Mouse (Mus musculus) spleen, postnatal 10 days (tissue): ENCODE results near the gene E130116L18Rik.
"Not testable (repeated sequence)": the region's sequence is repeated elsewhere in the genome, so short reads cannot be mapped to it uniquely, and the experiment has no call there.

Experiments used
- DNase-seq, 2 experiments: peaks; one replicate each; pipeline ENCODE4 v3.0.0; 2021 to 2022; ENCODE audit warnings: low spot score in 2 of 2

E130116L18Rik gene

DNA sequence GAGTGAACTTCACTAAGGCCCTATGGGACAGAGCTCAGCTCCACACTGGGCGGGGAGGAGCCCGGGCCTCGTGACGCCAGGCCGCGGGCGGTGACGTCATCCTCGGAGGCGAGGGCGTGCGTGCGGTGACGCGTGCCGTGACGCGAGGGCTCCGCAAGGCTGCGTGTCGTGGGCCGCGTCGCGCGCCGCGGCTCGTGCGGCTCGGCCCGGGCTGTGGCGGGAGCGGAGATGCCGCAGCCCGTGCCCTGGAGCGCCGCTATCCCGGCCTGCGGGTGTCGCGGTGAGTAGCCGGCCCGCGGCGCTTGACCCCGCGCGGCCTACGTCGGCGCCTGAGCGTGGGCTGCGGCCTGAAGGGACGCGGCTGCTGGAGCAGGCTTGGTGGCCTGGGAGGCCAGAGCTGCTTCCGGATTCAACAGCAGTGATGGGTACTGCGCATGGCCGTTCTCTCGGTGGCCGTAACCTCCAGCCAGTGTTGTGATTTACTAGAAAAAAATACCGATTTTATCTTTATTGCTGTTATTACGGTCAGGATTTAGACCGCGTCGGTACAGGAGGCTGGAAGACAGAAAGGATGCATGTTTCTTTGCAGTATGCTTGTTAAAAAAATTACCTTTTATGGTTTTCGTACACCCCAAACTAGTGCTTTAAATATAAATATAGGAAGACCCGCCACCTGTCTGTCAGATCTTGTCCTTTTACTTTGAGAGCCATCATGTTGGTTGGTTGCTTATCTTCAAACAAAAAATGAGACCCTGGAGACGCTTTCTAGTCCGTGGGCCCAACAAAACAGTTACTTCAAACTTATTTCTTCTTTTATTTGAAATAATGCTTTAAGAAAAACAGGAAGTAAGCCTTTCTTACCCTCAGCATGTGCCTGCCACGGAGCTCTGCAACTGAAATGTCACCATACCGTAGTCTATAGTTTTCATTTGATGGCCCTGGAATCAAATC is at the start of gene E130116L18Rik:
Gene E130116L18Rik, minus strand, starts transcription at position 402 of the 951 bp plus-strand sequence.
- DNase-seq: peak; percentile 58 to 85

DNA sequence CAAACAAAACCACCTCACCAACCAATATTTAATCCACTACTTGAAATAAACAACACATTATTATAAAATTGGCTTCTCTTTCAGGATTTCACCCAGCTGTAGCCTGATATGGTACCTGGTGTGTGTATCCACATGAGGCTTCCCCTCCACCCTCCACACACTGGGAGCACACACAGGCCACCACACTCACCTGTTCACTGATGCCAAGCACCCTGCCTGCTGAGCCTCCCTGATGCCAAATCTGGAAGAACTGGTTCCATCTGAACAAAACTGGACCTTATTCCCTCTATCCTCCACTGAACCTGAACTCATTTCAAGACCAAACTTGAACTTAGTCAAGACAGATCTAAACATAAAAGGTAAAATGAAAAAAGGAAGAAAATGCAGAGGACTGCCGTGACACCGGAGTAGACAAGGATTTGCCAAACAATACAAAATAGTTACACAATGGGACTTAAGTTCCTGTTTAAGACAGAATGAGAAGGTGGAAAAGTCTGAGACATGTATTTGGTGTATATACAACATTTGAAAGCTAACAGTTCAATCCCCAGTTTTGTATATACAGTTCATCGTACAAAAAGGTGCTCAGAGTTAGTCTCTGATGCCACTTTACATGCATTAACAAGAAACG is 45.4 kb upstream of the E130116L18Rik start:
- no peak for DNase-seq

DNA sequence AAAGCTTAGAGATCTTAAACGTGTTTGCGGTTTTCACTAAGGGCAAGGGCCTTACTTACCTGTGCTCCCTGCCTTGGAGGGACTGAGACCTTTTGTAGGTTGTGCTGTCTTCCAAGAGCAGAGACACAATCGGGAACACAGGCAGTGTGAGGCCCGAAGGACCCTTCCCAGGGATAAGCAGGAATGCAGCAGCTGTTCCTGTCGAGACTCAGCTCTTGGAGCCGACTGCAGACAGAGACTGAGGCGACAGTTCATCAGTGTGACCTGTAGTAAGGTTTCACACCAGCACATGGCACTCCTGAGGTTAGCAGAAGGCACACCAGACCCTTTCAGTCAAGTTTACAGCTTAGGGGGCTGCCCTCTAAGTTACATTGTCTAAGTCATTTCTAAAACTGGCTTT is 39.3 kb upstream of the E130116L18Rik start:
- DNase-seq: no peak

DNA sequence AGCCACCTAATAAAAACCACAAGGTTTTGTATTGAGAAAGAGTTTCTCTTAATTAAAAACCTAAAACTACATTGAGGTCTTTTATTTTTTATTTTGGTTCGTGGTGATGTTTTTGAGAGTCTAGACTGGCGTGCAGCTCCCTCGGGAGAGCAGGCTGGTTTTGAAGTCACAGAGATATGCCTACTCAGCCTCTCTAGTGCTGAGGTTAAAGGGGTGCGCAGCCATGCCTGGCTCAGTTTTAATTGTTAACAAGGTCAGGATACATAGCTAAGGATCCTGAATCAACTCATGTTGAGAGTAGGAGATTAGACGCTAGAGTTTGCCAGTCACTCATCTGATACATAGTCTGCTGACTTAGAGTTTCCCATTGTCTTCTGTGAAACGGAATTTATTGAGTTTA is 38.5 kb upstream of the E130116L18Rik start:
- no peak for DNase-seq

DNA sequence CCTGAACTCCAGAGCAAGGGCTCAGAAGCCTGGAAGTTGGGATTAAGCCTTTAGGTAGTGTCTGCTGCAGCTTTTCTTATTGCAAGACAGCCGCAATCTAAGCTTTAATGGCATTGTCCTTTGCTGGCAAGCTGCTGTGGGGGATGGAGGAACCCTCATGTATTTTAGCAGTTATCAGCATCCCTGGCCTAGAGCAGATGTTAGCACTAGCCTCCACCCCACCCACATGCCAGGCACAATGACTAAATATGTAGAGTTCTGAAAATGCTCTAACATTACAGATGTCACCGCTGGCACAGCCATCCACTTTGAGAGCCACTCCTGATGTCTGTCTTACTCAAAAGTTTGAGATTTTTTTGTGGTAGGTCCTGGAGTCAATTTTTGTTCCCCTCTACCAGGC is 33.7 kb upstream of the E130116L18Rik start:
- no peak for DNase-seq

DNA sequence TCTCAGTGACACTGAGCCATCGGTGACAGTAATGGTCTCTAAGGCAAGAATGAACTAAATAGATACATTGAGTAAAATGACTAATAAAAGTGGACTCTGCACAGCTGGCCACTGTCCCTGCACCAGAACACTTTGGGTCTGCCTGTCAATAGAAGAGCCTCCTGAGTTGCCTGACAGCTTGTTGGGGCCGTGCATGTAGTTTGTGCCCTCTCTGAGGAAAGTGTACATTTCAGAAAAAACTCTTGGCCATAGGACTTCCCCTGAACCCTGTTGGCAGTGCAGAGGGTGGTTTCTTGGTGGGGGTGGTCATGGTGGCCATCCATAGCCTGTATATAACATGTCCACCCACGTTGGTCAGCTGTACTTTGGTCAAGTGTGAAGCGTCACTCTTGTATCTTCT is 31.5 kb upstream of the E130116L18Rik start:
- DNase-seq: no peak

DNA sequence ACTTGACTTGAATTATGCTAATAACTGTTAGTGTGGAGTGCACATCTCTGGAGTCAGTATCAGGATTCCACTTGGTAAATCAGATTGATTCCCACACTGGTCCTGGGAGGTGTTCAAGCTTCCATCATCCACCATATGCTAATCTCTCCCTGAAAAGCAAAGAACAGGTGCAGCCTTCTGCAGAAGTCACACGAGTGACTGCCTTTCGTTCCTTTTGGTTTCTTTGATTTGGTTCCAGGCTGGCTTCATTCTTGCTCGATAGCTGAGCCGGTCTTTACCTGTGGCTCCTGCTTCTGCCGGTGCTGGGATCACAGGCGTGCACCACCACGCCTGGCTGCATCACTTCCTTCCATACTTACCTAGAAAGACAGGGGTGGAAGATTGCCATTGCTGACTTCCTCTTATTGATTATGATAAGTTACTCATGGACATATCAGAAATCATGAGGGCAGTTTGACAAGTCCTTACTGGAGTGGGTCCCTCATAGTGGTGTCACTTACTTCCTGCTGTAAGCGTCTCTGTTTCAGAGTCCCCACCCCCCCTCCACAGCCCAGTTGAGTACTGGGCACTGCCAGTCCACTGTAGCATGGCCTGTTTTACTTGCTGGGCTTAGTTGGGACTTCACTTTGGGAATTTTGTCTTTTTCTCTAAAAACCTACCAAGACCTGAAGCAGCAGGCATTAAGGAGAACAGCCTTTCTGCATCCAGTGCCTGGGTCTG is 30.0 kb upstream of the E130116L18Rik start:
- DNase-seq: no peak

DNA sequence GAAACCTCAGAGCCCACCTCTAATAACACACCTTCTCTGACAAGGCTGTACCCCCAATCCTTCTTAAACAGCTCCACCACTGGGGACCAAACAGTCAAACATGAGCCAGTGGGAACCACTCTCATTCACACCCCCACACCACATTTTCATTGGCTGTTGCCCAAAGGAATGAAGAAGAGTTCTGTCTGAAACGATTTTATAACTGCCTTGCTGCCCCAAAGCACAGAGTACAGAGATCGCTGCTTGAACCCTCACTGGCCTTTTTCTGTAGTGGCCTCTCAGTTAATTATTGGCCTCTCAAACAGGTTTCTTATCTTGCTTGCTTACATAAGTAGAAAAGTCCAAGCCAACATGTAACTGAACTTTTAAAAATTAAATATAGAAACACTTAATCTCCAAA is 29.5 kb upstream of the E130116L18Rik start:
- no peak for DNase-seq

DNA sequence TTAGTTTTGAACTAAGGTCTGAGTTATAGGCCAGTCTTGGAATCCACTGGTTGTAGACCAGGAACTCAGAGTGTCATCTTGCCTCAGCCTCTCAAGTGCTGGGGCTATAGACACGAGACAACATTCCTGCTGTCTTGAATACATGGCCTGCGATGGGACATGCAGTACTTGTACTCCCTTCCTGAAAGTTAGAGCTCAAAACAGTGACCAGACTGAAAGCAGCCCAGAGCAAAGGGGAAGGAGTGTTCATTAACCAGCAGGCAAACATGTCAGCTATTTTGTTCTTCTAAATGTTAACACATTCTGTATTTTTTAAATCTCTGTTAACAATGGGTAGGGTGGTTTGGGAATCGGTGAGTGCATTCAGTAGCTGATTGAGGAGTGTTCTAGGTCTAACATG is 24.1 kb upstream of the E130116L18Rik start:
- DNase-seq: no peak

DNA sequence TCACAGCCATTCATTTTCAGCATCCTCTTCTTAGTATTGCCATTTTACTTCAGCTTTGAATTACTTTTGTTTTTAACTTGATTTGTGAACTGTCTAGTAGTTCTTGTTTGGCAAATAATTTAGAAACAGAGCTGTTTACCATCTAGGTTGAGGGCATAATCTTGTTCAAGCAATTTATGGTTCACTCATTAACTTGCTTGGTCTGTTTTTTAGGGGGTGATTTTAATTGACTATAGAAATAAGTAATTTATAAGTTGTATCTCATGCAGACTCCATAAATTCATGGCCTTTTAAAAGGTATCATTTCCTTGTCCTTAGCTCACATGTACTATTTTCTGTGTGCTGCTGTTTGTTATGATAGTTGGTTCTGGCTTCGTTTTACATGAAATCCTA is 23.5 kb upstream of the E130116L18Rik start:
- no peak for DNase-seq

DNA sequence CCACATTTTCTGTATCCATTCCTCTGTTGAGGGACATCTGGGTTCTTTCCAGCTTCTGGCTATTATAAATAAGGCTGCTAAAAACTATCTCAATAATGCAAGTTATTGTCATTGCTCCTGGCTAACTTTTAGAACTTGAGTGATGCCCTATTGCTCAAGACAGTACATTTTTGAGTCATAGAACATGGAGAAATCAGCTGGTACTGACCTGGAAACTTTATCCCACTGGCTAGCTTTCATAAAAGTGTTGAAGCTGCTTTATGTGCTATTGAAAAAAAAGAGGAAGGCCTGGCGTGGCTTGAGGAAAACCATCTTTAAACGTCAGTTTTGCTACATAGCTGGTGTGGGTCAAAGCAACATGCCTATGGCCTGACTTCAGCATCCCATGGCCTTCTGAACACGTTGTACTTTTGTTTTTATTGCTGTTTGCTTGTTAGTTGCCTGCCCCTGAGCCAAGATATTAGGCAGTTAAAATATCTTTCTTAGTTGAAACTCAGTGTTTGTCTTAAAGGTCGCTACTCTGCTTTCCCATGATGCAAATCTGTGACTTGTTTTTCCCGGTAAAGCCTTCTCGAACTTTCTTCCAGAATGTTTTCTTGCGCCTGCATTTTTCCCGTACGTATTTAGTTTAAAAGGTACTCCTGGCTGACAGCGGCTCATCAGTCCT is 23.0 kb upstream of the E130116L18Rik start:
- DNase-seq: no peak

DNA sequence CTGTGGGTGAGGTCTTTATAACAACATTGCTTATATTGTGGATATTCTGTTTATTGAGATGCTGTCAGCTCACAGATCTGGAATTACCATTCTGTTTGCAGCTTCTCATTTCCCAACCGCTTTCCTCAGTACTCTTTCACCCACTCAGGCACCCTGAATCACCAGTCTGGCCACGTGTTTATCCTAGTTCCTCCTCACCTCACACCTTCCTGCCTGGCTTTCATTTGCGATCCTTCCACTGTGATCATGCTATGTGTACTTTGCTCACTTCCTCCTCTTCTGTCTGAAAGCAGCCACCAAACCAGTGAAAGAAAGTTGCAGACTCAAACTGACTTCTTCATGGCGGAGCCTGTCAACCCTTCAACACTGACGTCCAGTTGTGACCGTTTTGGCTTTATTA is 20.1 kb upstream of the E130116L18Rik start:
- no peak for DNase-seq

DNA sequence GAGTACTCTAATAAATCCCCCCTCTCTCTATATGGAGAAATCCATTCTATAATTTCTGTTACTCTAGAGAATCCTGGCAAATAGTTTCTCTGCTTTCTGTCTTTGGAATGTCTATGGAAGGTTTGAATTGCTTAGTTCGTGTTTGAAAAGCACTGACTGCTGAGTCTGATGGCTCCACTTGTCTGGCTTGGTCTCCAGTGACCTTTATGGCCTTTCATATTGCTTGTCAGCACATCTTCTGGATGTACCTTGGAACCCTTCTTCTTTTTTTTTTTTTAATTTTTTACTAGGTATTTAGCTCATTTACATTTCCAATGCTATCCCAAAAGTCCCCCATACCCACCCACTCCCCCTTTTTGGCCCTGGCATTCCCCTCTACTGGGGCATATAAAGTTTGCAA is 1.4 kb upstream of the E130116L18Rik start:
- DNase-seq: not testable (repeated sequence)

DNA sequence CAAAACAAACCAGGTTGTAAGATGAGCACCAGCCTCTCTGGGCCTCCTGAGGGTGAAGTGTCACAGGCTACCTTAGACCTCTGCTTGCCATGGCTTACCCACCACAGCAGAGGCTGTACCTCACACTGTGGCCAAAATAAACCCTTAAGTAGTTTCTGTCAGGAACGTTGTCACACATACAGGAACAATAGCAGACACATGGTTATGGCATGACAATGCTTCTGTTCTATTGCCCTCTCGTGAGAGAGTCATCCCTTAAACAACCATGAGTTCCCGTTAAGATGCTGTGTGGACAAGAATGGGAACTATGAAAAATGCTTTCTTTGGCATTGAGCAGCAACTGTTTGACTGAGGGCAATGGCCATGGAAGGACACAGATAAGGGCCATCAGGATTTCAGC is 1.3 kb downstream of the E130116L18Rik start, which contains the start of gene Galnt11:
Gene Galnt11, plus strand, starts transcription at position 301 of the 400 bp plus-strand sequence.
- DNase-seq: no peak

DNA sequence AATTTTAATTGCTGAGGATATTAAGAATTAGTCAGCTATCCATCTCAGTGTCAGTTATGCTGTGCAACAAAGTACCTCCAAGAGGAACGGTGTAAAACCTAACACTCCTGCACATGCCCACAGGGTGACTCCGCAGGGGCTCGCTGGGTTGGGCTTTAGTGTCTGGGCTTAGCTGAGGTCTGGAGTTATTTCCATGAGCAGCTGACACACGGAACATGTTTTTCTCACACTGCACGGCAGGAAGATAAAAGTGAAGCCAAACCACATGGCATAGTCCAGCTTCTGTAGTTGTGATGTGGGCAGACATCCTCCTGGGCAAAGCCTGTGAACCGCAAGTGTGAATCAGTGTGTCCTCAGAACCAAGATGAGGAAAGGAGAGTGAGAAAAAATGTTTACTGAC is 7.9 kb downstream of the E130116L18Rik start:
- DNase-seq: no peak

DNA sequence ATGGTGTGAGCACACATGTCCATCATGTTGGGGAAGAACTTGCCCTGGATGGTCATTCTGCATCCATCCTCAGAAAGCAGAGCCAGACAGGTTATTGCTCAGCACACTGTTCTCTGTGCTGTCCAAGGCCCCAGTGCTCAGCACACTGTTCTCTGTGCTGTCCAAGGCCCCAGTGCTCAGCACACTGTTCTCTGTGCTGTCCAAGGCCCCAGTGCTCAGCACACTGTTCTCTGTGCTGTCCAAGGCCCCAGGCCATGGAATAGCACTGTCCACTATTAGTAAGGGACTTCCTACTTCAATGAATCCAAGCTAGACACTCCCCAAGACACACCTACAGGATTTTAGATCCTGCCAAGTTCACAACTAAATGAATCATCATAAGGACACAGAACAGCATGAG is 9.7 kb downstream of the E130116L18Rik start:
- DNase-seq: not testable (repeated sequence)

DNA sequence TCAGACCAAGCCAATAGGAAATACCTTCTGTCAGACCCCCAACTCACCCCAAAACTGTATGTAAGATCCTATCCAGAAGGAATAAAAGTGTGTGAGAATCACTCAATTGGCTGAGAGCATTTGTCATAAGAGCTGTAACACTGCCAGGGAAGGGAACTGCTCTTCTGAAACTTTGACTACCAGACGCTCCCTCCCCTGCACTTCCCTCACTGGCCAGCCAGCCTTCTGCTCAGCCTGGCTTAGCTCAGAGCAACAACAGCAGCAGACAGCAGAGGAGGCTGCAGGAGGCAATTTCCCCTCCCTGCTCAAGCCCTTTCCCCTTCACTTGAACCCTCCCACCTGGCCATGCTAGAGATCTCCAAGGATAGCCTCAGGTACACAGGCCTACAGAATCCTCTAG is 11.1 kb downstream of the E130116L18Rik start:
- no peak for DNase-seq

DNA sequence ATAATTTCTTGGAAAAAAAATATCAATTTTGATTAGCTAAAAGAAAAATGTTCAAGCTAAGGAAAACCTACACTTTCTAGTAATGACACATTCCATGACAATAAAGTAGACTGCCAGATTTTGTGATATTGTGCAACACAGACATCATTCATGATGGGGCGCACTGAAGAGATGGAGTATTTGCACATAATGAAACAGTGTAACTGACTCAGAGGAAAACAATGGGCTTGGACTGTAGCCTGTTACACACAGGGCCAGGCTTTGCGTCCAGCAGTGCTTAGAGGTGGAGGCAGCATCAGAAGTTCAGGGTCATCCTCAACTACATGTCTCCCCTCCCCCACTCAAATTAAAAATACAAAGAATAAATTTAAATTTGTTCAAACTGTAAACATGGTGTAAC is 32.4 kb downstream of the E130116L18Rik start:
- no peak for DNase-seq

DNA sequence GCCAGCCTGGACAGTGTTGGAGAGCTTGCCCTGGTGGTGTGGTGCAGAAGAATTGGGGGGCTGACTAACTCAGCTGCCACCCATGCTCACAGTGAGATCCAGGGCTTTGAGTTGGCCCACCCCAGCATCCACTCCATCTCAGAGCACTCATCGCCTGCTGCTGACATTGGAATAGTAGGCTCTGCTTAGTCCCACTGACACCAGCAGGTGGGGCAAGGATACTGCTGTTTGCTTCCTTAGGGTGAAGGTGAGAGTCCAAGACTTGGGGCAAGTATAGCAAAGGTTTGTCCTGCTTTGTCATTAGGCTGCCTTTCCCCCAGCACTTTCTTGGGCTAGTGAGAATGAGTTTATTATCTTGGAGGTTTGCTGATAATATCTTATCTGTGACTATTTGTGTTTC is 34.2 kb downstream of the E130116L18Rik start:
- peak in 1 of 2 experiments; percentile 24 for DNase-seq

DNA sequence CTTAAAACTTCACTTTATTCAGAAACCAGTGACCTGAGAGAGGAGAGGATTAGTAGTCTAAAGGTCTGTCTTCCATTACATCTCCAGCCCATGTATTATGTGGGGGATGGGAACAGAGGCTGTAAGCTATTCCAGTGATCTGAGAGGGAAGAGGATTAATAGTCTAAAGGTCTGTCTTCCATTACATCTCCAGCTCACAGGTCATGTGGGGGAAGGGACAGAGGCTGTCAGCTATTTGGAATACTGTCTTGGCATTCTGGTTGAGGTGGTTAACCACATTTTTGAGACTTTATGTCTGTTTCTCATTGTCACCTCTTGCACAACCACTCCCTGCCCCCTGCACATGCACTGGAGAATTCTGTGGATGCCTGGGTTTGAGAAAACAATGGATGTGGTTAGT is 35.2 kb downstream of the E130116L18Rik start:
- DNase-seq: no peak

DNA sequence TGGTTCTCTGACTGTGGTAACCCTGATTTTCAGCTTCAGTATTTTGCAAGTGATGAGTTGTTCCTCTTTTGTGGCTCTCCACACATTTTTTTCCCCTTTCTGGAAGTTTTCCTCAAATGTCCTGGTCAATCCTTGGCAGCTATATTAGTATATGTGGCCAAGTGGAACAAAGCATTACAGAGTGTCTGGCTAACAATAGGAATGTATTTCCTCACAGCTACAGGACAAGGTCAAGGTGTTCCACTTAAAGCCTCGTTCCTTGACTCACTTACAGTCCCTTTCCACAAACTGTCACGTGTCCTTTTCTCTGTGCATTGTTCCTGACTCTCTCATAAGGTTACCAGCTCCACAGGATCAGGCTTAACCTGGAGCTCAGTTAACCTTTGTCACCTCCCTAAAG is 38.4 kb downstream of the E130116L18Rik start:
- no peak for DNase-seq

DNA sequence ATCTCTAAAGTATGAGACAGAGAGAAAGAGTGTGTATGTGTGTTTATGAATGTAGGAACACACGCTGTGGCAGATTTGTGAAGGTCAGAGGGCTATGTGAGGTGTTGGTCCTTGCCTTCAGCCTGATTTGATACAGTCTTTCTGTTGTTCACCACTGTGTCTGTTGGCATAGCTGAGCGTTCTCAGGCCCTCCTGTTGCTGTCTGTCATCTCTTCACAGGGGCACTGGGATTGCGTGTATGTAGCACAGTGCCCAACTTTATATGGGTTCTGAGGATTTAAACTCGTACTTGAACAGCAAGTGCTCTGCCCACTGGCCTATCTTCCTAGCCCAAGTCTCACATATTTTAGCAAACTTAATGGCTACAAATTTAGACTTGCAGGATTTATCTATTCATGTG is 39.4 kb downstream of the E130116L18Rik start:
- DNase-seq: no peak
